12 mouse cellular contexts compared by ENCODE assay signal in the genomic region with DNA sequence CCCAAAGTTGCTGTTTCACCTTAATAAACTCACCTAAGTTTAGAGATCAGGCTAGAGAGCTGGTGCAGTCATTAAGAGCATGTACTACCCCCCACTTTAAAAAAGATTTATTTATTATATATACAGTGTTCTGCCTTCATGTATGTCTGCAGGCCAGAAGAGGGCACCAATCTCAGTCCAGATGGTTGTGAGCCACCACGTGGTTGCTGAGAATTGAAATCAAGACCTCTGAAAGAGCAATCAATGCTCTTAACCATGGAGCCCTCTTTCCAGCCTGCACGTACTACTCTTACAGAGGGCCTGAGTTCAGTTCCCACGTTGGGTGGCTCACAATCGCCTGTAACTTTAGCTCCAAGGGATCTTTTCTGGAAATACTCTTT. TPM values are rescaled to one million over a fixed set of nuclear protein-coding genes. Genes with fewer than 3 reads are reported as not detected.
DNase-seq lines count a peak whose midpoint lies in the region; ATAC-seq and TF ChIP-seq lines count a peak whose summit lies in the region.
"Had no signal": no experiment of that assay in that cellular context is flagged by ENCODE, and none has a peak within 500 bp of the region (broad histone marks: within the 10 kb centered on the region; RNA-seq: fewer than 3 reads in every experiment).

No protein-coding gene starts in this region.

- H3K27me3 ChIP-seq in lung, postnatal 0 days (replicated peaks; ENCODE audit: insufficient read depth, low read length) = no peaks in the 10 kb centered on the region
- no peaks in the 10 kb centered on the region for H3K27me3 ChIP-seq in splenic B cell, adult 2 months (ENCODE audit: control insufficient read depth, insufficient read depth, low read length, poor library complexity, severe bottlenecking)
- H3K27me3 ChIP-seq: limb, embryonic 12.5 days had no signal

- no peaks in the 10 kb centered on the region for H3K9me3 ChIP-seq in lung, postnatal 0 days (ENCODE audit: low read length)
- H3K9me3 ChIP-seq: limb, embryonic 12.5 days had no signal

- H3K4me1 ChIP-seq in lung, postnatal 0 days (ENCODE audit: insufficient read depth, low read depth, low read length) = no peaks in the 10 kb centered on the region

- 58% methylated on average over 4 of the region's 4 CpGs for WGBS in lung, postnatal 0 days

- no peak overlapping the region for H3K4me3 ChIP-seq in lung, postnatal 0 days (ENCODE audit: low read depth, low read length)
- H3K4me3 ChIP-seq: erythroblast, embryonic 14.5 days; limb, embryonic 12.5 days had no signal

- peak; percentile 46 to 48 for DNase-seq in cerebellum, postnatal 10 days
- DNase-seq in cerebellum, postnatal 36 days = no peak
- no peak for DNase-seq in lung, postnatal 0 days (ENCODE audit: low spot score)
- DNase-seq in lung, postnatal 25 days (ENCODE audit: low spot score) = no peak
- peak; percentile 33 for DNase-seq in R1 (ENCODE audit: low read depth, low spot score)
- DNase-seq in splenic B cell, adult 2 months (ENCODE audit: low read depth, low spot score) = peak; percentile 71
- no peak for DNase-seq in adipocyte (ENCODE audit: low spot score)
- no peak for DNase-seq in kidney, postnatal 36 days
- DNase-seq: kidney, postnatal 14 days had no signal

- no peak for TF ChIP-seq EP300 in lung, postnatal 0 days (IDR thresholded peaks at IDR 0.05)

- no peak overlapping the region for H3K4me2 ChIP-seq in lung, postnatal 0 days (replicated peaks; ENCODE audit: low read depth, low read length)
- H3K4me2 ChIP-seq: limb, embryonic 12.5 days had no signal

- peaks cover 7% of the 10 kb centered on the region; the same call in 1 of the 2 replicates for H3K36me3 ChIP-seq in lung, postnatal 0 days (ENCODE audit: insufficient read depth, low read length)
- H3K36me3 ChIP-seq in splenic B cell, adult 2 months (ENCODE audit: control insufficient read depth, insufficient read depth, low read length, poor library complexity, severe bottlenecking) = peaks cover 4% of the 10 kb centered on the region; the same call in 1 of the 2 replicates

- TF ChIP-seq CTCF in lung, postnatal 0 days (IDR thresholded peaks at IDR 0.05) = peak; percentile 48

- no peak for ATAC-seq in lung, postnatal 0 days

- no peak overlapping the region for H3K27ac ChIP-seq in lung, postnatal 0 days (ENCODE audit: low read length)
- H3K27ac ChIP-seq: limb, embryonic 12.5 days had no signal

- no peak overlapping the region for H3K9ac ChIP-seq in lung, postnatal 0 days (replicated peaks; ENCODE audit: low read depth)

RNA-seq across cellular contexts. Expression of a gene that starts 7.3 kb away (rescaled TPM):
- 11.9 and 13.3 TPM in 2 replicates for polyA plus RNA-seq in lung, postnatal 0 days (2015; fragmentation: Nextera tagmentation; extraction: Ambion mirVana)

RNA-seq across cellular contexts. Expression of a gene that starts 22.1 kb away (rescaled TPM):
- polyA plus RNA-seq in lung, postnatal 0 days (2015; fragmentation: Nextera tagmentation; extraction: Ambion mirVana) = 5.1 and 6.1 TPM in 2 replicates

RNA-seq across cellular contexts. Expression of a gene that starts 55.3 kb away (rescaled TPM):
- polyA plus RNA-seq in lung, postnatal 0 days (2015; fragmentation: Nextera tagmentation; extraction: Ambion mirVana) = not detected in 2 replicates
- polyA plus RNA-seq: adrenal gland, adult 2 months; erythroblast, embryonic 14.5 days; limb, embryonic 12.5 days had no signal

Comparison
In these comparisons a context has a peak if more than half of its experiments do, and no peak if none do; other contexts are left out.
1. DNase-seq: peak in cerebellum, postnatal 10 days (2 of 2), R1 (single experiment) and splenic B cell, adult 2 months (single experiment); none in cerebellum, postnatal 36 days (0 of 2), lung, postnatal 0 days (single experiment), lung, postnatal 25 days (single experiment), adipocyte (single experiment) and kidney, postnatal 36 days (0 of 2).